Mouse (Mus musculus) cortical plate, adult 2 months (tissue): ENCODE results near the gene Lrrc15.

Experiments
- CTCF ChIP-seq: fragments of 200-500 bp; IDR thresholded peaks from 2 replicates; pipeline ENCODE4 v1.5.1; 2011; ENCODE audit warnings: mild to moderate bottlenecking, control low read depth, low read length; ENCODE audit not compliant: insufficient read depth; ENCODE audit errors: extremely low read depth
- POLR2A ChIP-seq: fragments of 200-500 bp; IDR thresholded peaks from 2 replicates; pipeline ENCODE4 v1.6.1; 2011; ENCODE audit warnings: mild to moderate bottlenecking, low read length, control low read depth; ENCODE audit not compliant: insufficient read depth; ENCODE audit errors: extremely low read depth

- no peak for TF ChIP-seq CTCF
- TF ChIP-seq POLR2A: no peak
Measured at GRCm38 (mm10) chr16:30259444-30259843, 23.6 kb downstream of the Lrrc15 start.
